Mouse (Mus musculus): ENCODE results near the gene Slc6a18. TPM values are rescaled to one million over a fixed set of nuclear protein-coding genes. Genes with fewer than 3 reads are reported as not detected.

Gene Slc6a18
- polyA plus RNA-seq, 3 experiments from 2014 or later, result not detected

DNA sequence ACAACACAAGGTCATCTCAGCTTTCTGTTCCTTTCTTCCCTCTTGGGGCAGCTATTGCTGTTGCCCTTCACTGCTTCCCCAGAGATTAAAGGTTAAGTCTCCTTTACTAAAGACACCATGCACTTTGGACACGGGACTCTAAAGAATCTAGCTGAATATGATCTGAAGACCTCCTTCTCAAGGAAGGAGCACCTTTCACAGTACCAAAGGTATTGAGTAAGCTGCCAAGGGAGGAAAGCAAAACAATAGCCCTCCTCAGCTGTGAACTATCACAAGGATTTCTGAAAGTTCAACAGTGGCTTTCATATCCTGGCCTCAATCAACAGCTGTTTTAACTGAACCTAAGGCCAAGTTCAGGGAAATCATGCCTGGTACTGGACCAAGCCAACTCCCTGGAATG, 6.6 kb upstream of the Slc6a18 start:
- no peak for ATAC-seq

DNA sequence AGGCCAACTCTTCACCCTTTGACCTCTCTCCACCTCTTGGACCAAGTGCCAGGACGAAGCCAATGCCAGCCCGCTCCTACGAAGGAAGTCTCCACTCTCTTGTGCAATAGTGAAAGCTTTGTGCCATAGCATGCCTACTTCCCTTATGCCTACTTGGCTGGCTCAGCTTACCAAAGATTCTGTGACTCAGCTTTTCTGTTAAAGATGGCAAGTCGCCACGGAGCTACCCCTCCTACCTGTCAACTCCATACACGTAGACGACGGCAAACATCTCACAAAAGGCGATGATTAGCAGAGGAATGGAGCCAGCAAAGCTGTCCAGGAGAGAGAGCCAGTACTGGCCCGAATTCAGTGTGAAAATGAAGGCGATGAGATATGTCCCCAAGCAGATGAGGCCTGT, 5.9 kb upstream of the Slc6a18 start:
- no peak for ATAC-seq

DNA sequence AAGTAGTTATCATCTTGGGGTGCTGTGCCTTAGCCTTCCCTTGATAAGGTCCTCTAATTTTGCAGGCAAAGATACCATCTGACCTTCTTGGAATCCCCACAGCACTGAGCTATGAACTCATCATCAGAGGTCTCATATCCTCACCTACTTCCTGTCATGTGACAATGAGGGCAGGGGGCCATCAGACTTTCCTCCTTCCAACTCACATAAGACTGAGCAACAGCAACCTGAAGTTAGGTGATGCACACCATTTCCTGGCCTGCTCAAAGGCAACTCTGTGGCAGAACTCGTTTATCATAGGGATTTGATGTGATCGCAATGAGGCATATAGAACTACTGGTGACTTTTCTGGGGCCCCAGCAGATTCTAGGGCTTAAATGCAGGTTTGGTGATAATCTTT, 4.4 kb upstream of the Slc6a18 start:
- ATAC-seq, result no peak

- ATAC-seq, result no peak
Measured at GRCm38 (mm10) chr13:73680394-73680793, 2.6 kb upstream of the Slc6a18 start.

DNA sequence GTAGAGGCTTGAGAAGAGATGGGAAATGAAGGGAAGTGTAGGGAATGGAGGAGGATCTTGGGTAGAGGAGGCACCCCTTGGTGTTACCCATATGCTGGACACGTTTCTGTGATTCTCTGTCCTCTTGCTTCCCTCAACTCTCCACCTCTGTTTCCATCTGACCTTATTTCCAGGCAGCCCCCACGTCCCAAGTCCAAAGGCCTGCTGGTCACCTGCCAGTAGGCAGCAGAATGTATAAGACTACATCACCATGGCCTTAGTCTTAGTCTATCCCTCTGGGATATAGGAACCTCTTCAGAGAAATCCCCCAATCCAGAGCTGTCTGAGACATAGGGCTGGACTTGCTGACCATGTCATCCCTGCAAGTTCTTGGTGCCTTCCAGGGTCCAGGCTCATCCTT, 1.5 kb upstream of the Slc6a18 start:
- no peak for ATAC-seq

- no peak for ATAC-seq
Measured at GRCm38 (mm10) chr13:73675161-73675560, 2.7 kb downstream of the Slc6a18 start.

GRCm38 (mm10) chr13:73660163-73660695, 17.6 kb downstream of the Slc6a18 start:
- ATAC-seq, result no peak

DNA sequence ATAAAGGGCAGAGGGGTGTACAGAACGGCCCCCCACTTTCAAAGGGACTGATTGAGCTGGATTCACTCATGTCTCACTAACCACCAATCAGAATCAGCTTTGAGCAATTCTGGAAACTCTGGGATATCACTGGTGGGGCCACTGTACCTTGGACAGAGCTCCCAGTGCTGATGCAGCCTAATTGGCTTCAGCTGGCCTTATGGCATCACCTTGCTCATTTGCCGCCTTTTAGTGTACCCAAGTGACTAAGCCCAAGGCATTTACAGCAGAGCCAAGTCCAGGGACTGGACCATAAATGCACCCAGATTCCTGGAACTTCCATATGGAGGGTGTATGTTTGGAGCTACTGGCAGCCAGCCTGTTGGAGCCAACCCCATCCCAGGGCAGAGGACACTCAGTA, 18.9 kb downstream of the Slc6a18 start:
- ATAC-seq, result no peak

DNA sequence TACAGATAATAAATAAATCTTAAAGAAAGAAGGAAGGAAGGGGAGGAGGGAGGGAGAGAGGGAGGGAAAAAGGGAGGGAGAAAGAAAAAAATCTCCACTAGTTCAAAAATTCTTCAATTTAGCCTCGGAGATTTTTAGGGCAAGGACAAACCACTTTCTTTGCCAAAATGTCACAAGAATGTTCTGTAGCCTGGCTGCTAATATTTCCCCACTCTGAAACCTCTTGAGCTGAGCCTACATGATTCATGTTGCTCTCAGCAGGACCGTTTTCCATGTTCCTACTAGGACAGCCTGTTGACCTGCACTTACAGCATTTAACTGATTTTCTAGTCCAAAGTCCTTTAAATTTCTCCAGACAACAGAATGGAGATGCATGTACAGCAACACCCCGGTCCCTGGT, 22.8 kb downstream of the Slc6a18 start:
- ATAC-seq, result no peak

DNA sequence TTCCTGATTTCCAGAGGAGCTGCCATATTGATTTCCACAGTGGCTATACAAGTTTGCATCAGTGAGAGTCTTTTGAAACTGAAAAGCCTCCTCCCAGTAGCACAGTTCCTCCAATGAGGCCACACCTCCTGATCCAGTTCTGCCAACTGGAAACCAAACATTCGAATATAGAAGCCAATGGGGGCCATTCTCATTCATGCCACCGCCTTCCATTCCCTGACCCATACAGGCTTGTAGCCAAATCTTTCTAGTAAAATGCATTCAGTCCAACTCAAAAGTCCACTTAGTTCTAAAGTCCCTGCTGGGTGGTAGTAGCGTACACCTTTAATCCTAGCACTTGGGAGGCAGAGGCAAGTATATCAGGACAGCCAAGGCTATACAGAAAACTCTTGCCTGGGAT, 24.6 kb downstream of the Slc6a18 start:
- no peak for ATAC-seq

DNA sequence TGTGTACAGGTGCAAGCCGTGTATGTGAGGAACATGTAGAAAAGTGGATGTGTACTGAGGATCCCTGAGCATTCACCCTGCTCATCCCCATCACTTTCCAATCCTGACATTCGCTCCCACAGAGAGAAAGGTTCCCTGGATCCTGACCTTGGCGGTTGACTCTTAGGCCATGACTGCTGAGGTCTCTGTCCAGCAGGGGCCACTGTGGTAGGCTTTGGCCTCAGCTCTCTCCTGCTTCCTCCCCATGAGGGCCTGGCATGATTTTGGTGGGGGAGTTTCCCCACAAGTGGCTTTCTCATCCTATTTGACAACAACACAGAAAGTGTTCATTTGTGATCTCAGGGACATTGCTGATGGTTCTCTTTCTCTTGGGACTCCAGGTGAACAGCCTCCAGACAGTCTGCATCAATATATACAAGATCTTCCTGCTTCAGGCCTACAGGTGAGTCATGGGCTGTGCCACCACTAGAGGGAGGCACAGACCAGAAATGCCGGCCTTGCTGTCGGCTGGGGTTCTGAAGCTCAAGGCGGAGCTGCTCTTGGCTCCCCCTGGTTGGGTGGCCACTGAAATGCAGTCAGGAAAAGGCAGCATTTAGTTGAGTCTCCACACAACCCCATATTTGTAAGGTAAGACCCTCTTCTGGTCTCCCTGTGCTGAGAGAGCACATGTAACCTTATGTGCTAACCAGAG, 31.3 kb downstream of the Slc6a18 start:
- peak; percentile 89 for ATAC-seq

- no peak for ATAC-seq
Measured at GRCm38 (mm10) chr13:73641296-73641695, 36.5 kb downstream of the Slc6a18 start.

DNA sequence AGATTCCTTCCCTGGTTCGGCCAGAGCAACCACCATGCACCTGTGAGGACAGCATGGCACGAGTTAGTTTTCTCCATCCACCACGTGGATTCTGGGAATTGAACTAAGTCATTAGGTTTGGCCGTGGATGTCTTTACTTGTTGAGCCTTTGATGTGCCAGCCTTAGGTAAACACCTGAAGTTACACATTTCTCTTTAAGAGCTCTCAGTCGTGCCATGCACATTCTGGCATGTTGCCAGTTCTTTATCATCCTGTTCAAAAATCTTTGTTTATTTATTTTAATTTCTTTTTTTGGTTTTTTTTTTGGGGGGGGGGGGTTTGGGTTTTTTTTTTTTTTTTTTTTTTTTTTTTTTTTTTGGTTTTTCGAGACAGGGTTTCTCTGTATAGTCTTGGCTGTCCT, 40.0 kb downstream of the Slc6a18 start:
- no peak for ATAC-seq

DNA sequence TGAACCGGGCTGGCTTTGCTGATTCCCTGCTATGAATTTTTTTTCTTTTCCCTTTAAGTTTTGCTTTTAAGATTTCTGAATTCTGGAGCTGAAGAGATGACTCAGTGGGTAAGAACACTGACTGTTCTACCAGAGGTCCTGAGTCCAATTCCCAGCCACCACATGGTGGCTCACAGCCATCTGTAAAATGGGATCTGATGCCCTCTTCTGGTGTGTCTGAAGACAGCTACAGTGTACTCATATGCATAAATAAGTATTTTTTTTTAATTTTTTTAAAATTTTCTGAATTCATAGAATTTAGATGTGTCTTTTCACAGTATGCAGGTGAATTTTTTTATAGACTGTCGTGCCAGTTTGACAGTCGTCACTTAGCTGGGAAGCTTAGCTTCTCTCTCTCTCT, 46.0 kb downstream of the Slc6a18 start:
- ATAC-seq, result no peak

DNA sequence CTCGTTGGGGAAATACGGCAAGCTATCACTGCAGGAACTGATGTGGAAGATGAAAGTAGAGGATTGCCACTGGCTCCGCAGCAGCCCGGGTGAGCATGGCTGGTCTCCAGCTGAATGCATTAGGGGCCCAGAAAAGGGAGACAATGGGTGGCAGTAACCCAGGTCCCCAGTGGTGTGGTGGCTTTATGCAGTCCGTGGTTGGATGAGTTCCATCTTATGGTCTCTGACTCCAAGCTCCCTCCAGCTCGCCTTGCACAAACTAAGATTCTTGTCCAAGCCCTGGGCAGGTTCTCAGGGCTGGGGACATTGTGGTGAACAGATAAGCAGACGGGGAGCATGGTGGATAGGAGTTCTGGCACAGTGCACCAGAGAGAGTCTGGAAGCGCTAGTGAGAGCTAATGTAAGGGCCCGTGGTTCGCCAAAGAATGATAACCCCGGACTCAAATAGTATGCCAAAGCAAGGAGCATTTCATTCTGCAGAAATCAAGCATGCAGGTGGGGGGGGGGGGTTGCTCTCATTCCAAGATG, 49.2 kb downstream of the Slc6a18 start:
- ATAC-seq, result no peak

GRCm38 (mm10) chr13:73626745-73627549, 50.9 kb downstream of the Slc6a18 start, which contains the start of gene Tert:
Gene Tert, plus strand, starts transcription at chr13:73626911.
- ATAC-seq, result peak; percentile 84

- no peak for ATAC-seq
Measured at GRCm38 (mm10) chr13:73626410-73626744, 51.4 kb downstream of the Slc6a18 start.

- ATAC-seq, result peak; percentile 50
Measured at GRCm38 (mm10) chr13:73620637-73621036, 57.2 kb downstream of the Slc6a18 start.

DNA sequence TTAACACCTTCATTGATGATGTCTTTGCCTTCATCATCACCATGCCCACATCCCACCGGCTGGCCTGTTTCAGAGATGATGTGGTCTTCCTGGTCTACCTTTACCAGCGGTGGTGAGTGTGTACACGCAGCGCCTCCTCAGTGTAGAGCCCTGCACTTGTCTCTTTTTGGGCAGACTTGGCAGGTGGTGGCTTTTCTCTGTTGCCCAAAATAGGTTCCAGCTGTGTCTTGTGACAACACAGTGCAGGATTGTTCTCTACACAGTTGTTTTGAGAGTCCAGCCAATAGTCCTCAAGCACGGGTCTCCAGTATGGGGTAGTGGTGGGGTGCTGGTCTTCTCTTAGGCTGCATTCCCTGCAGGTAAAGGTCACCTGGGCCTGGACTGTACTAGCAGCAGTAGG, 59.4 kb downstream of the Slc6a18 start:
- no peak for ATAC-seq
